Mouse (Mus musculus) CH12.LX (cell line): ENCODE results near the gene Sf3a2.

Experiments
- BHLHE40 ChIP-seq: IDR thresholded peaks from 2 replicates; pipeline ENCODE4 v1.6.1; 2011; ENCODE audit warnings: mild to moderate bottlenecking, low read depth, low read length, improper control_type of control experiment
- CHD2 ChIP-seq: IDR thresholded peaks from 2 replicates; pipeline ENCODE4 v1.6.1; 2011; ENCODE audit warnings: low read length, improper control_type of control experiment
- CTCF ChIP-seq, 2 experiments: IDR thresholded peaks in 1 of 2; conservative IDR thresholded peaks in 1 of 2; 2 replicates each; pipeline ENCODE4 v1.5.1; 2011 to 2012; ENCODE audit warnings: low read depth in 2 of 2, low read length in 2 of 2, improper control_type of control experiment in 1 of 2, inconsistent platforms in 1 of 2, mild to moderate bottlenecking in 1 of 2, moderate library complexity in 1 of 2
- EP300 ChIP-seq: IDR thresholded peaks from 2 replicates; pipeline ENCODE4 v1.6.1; 2011; ENCODE audit warnings: low read length, improper control_type of control experiment
- ETS1 ChIP-seq: conservative IDR thresholded peaks from 2 replicates; pipeline ENCODE4 v1.6.1; 2012; ENCODE audit warnings: low read depth, mild to moderate bottlenecking, inconsistent platforms, low read length, improper control_type of control experiment, moderate library complexity
- IRF4 ChIP-seq: IDR thresholded peaks from 2 replicates; pipeline ENCODE4 v1.6.1; 2014; ENCODE audit warnings: low read depth, mild to moderate bottlenecking, inconsistent platforms, low read length, improper control_type of control experiment
- POLR2A ChIP-seq: IDR thresholded peaks from 2 replicates; pipeline ENCODE4 v1.6.1; 2011; ENCODE audit warnings: low read depth, mild to moderate bottlenecking, improper control_type of control experiment, low read length
- SIN3A ChIP-seq: IDR thresholded peaks from 2 replicates; pipeline ENCODE4 v1.6.1; 2012; ENCODE audit warnings: low read length, improper control_type of control experiment, inconsistent platforms
- UBTF ChIP-seq: IDR thresholded peaks from 2 replicates; pipeline ENCODE4 v1.6.1; 2012; ENCODE audit warnings: low read depth, mild to moderate bottlenecking, inconsistent platforms, low read length, improper control_type of control experiment, moderate library complexity

DNA sequence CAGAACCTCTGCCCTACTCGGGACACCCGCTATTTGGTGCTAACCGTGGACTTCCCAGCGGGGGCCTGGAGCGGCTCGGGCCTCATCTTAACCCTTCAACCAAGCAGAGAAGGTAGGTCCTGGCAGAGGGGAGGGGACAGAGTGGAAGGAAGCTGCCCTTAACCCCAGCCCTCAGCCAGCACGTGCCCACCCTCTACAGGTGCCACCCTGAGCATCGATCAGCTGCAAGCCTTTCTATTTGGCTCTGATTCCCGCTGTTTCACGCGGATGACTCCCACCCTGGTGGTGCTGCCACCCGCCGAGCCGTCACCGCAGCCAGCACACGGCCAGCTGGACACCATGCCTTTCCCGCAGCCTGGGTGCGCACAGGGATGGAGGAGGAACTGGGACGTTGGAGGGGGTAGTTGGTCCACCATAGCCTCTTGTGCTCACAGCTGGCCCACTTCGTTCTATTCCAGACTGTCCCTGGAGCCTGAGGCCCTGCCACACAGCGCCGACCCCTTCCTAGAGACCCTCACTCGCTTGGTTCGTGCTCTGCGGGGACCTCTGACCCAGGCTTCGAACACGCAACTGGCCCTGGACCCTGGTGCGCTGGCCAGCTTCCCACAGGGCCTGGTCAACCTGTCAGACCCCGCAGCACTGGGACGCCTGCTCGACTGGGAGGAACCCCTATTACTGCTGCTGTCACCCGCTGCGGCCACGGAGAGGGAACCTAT is 8.5 kb downstream of the Sf3a2 start:
- TF ChIP-seq ETS1 = no peak
- TF ChIP-seq IRF4 = no peak
- TF ChIP-seq EP300 = no peak
- no peak for TF ChIP-seq CHD2
- TF ChIP-seq POLR2A = no peak
- no peak for TF ChIP-seq UBTF
- no peak for TF ChIP-seq SIN3A
- no peak for TF ChIP-seq CTCF (conservative IDR thresholded peaks at IDR 0.05 in 1 of 2, IDR thresholded peaks at IDR 0.05 in 1 of 2; ENCODE audit: low read depth in 2 of 2, low read length in 2 of 2)
- no peak for TF ChIP-seq BHLHE40
